Mouse (Mus musculus) cerebellum, adult (tissue): ENCODE data around the gene Gm28539.
A peak's percentile ranks its signal among the peaks of the same experiment; 100 is the strongest.
"Not testable (repeated sequence)": the region's sequence is repeated elsewhere in the genome, so short reads cannot be mapped to it uniquely, and the experiment has no call there.

Experiments
- ATAC-seq: cut with Nextera tagmentation; 2 replicates; pipeline ENCODE4 v1.9.2; 2017; ENCODE audit warnings: mild to moderate bottlenecking, moderate library complexity, mixed read lengths; ENCODE audit not compliant: insufficient number of reproducible peaks, low FRiP score, low TSS enrichment

Gene Gm28539

GRCm38 (mm10) chr16:18846301-18846820, 10.0 kb downstream of the Gm28539 start:
- ATAC-seq: no peak

- not testable (repeated sequence) for ATAC-seq
Measured at GRCm38 (mm10) chr16:18849521-18850190, 13.3 kb downstream of the Gm28539 start.

DNA sequence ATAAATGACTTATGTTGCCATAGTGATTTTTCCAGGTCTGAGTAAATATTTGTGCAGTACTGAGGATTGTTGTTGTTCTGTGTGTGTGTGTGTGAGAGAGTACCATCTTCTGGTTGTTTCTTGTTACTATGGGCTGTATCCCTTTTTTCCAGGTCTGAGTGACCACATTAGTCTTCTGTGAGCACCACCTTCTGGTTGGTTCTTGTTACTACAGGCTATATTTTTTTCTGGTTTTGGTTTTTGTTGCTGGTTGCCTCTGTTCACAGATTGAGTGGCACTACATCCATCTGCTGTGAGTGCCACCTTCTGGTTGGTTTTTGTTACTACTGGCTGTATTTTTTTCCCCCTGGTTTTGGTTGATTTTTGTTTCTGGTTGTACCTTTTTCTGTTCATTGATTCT, 22.2 kb downstream of the Gm28539 start:
- ATAC-seq: peak; percentile 66

GRCm38 (mm10) chr16:18860186-18860585, 23.8 kb downstream of the Gm28539 start:
- no peak for ATAC-seq

- ATAC-seq: not testable (repeated sequence)
Measured at GRCm38 (mm10) chr16:18870495-18870894, 34.1 kb downstream of the Gm28539 start.

DNA sequence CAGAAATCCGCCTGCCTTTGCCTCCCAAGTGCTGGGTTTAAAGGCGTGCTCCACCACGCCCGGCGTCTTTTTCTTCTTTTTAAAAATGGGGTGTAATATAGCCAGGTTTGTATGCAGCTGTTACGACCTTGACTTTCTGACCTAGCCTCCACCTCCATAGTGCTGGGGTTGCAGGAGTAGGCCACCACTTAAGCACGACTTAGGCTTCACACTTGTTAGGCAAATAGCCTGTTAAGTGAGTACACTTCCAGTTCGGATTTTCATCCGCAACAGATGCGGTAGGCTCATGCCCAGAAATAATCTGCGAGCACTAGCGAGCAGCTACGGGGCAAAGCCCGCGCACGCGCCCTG, 39.7 kb downstream of the Gm28539 start:
- ATAC-seq: no peak

- peak; percentile 82 for ATAC-seq
Measured at GRCm38 (mm10) chr16:18876442-18877308, 40.3 kb downstream of the Gm28539 start, which contains the start of the genes Mrpl40 and Hira. Gene Mrpl40, minus strand, starts transcription at chr16:18876862. Gene Hira, plus strand, starts transcription at chr16:18877037.

- peak; percentile 10; the same call in 1 of the 2 replicates for ATAC-seq
Measured at GRCm38 (mm10) chr16:18877386-18878090, 41.2 kb downstream of the Gm28539 start.

DNA sequence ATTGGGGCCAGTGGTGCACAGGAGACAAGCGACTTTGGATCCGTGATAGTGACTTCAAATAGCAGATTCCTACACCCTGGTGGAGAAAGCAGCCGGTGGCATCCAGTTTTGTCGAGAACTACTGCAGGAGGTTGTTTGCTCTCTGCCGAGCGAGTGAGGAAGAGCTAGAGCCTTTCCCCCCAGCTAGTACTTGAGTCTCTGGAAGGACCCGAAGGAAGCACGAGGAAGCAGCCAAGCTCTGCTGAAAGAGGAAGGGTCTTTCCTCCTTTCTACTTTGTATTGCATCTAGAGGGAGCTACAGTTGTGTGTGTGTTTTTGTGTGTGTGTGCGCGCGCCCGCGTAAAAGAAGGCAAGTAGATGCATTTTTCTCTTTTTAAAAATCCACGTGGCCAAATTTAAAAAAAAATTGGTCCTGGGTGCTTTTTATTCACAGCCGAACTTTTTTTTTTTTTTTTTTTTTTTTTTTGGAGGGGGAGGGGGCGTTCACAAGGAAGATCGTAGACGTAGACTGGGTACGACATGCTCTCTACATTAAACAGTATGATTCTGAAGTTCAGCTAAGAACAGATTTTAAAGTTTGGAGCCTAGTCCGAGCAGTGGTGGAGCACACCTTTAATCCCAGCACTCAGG, 41.8 kb downstream of the Gm28539 start:
- ATAC-seq: no peak

DNA sequence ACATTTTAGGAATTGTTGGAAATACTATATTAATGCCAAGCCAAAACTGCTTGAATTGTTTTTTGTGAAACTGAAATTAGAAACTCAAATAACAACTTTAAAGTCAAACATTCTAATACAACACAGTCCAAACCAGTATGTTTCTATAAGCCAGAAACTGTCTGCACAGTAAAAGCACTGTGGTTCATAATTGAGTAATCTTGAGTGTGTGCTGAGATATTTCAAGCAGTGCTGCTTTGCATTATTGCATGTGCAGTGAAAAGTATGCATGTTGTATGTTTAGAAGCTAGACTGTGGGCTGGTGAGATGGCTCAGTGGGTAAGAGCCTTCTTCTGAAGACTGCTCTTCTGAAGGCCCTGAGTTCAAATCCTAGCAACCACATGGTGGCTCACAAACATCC, 47.7 kb downstream of the Gm28539 start:
- ATAC-seq: no peak

DNA sequence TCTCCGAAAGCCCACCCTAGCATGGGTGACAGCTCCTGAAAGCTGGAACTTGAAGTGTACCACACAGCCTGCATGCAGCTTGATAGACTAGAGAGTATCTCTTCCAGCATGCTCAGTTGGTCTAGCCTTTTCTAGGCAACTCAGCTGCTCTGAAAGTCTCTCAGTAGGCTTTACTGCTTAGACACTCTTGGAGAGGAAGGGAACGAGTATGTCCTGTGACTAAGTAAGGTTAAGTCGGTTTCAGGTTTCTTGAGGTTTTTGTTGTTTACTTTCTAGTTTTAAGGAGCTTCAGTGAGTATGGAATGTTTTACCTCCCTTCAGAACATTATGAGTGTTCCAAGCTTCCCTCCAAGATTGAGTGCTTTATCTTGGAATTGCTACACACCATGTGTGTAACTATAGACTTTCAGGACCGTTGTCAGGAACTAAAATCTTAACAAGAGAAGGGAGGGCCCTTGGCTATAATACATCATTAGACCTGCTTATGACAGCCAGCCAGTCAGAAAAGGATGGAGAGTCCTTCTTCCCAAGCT, 57.5 kb downstream of the Gm28539 start:
- ATAC-seq: no peak

GRCm38 (mm10) chr16:18895249-18895648, 58.9 kb downstream of the Gm28539 start:
- ATAC-seq: no peak

DNA sequence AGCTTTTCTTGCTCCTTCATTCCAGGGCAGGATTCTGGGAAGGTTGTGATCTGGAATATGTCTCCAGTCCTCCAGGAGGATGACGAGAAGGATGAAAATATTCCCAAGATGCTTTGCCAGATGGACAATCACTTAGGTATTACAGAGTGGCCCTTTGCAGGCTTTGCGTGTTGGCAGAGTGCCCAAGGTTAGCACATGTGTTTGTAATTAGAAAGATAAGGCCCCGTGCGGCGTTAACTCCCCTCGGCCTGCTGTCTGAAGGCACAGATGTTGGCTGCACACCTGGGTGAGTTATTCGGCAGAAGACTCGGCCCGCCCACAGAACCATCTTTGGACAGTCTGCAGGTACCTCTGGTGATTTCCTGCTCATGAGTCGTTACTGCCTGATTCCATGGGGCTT, 60.0 kb downstream of the Gm28539 start:
- no peak for ATAC-seq

DNA sequence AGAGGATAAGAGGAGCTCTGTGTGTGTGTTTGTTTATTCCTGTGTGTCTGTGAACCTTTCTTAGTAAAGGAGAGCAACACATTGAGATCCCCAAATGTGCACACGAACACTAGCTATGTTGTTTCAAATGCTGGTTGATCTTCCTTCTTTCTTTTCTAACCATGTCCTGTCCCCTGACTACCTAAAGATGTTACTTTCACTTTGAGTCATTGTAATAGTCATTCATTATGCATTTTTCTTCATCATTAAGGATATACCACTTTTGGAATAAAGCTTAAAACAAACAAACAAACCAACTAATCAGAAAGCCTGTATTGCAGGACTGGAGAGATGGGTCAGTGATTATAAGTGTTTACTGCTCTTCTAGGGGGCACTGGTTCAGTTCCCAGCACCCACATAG, 69.3 kb downstream of the Gm28539 start:
- no peak for ATAC-seq

- ATAC-seq: no peak
Measured at GRCm38 (mm10) chr16:18916064-18916463, 79.7 kb downstream of the Gm28539 start.

- no peak for ATAC-seq
Measured at GRCm38 (mm10) chr16:18921771-18922170, 85.4 kb downstream of the Gm28539 start.

DNA sequence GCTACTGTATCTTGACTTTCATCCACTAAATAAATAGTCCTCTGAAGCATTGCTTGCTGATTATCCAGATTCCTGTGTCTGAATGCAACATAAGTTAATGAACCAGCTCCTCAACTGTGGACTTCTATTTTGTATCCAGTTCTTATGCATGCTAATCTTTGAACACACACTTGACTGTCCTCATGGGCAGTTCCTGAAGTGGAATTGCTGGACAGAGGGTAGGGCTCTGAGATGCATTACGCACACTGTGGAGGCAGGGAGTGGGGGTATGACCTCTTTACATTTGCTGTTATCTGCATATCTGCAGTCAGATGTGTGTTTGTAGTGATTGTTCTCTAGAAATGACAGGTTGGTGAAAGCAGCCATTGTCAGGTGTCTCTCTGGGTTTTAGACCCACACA, 91.6 kb downstream of the Gm28539 start:
- ATAC-seq: no peak

DNA sequence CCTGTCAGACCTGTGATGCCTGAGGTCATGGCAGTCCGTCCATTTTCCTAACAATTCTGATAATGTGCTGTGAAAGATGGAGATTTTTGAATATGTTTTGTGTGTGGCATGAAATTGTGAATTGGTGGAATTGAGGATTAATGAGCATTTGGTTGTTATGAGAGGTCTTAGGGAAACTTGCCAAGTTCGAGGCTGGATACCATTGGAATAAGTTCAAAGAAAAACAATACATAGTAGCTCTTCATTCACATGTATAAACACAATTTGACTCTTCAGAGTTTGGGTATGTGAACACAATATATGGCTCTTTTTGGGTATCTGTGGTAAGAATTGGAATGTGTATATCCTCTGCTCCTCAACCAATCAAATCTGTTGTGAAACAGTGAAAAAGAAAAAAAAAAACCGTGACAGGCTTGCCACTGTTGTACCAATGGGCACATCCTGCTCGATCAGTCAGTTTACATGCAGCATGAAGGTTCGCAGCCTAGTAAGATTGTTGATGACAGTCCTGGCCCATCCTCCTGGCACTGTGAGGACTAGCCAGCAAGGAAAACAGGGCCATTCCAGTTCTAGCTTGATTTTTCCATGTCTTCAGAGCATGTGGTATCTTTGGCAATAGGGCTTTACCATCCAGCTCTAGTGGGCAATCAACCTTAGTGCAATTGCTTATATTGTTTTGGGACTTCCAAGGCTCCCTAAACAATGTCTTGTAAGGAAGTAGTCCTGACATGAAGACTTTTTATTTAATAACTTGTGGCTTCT, 102.1 kb downstream of the Gm28539 start:
- no peak for ATAC-seq

GRCm38 (mm10) chr16:18943906-18944305, 107.5 kb downstream of the Gm28539 start:
- no peak for ATAC-seq
